Mouse (Mus musculus) lung, postnatal 0 days (tissue): ENCODE data around the gene Ctnnal1. TPM values are rescaled to one million over a fixed set of nuclear protein-coding genes. Genes with fewer than 3 reads are reported as not detected.
A peak's percentile ranks its signal among the peaks of the same experiment; 100 is the strongest.

Experiments used
- ATAC-seq: fragments of 200-750 bp; cut with Nextera tagmentation; 2 replicates; pipeline ENCODE4 v1.8.0; 2017; ENCODE audit warnings: moderate library complexity
- DNase-seq: peaks from one replicate; pipeline ENCODE4 v3.0.0-alpha.2; 2016; ENCODE audit warnings: low spot score
- H3K27ac ChIP-seq: fragments of 300-500 bp; sonication (generic); 2 replicates; pipeline ENCODE4 v1.5.1; 2014; ENCODE audit warnings: antibody characterized with exemption, mild to moderate bottlenecking, low read length, mixed read lengths
- H3K27me3 ChIP-seq: fragments of 300-500 bp; sonication (generic); replicated peaks from 2 replicates; pipeline ENCODE4 v1.6.1; 2014; ENCODE audit warnings: low read length, mixed read lengths; ENCODE audit not compliant: insufficient read depth
- H3K36me3 ChIP-seq: fragments of 300-500 bp; sonication (generic); 2 replicates; pipeline ENCODE4 v1.6.1; 2014; ENCODE audit warnings: low read length, mixed read lengths; ENCODE audit not compliant: insufficient read depth
- H3K4me1 ChIP-seq: fragments of 300-500 bp; sonication (generic); 2 replicates; pipeline ENCODE4 v1.6.1; 2014; ENCODE audit warnings: antibody characterized with exemption, low read depth, low read length, mixed read lengths; ENCODE audit not compliant: insufficient read depth
- H3K4me2 ChIP-seq: fragments of 300-500 bp; sonication (generic); replicated peaks from 2 replicates; pipeline ENCODE4 v1.6.1; 2014; ENCODE audit warnings: low read depth, mild to moderate bottlenecking, low read length, moderate library complexity, mixed read lengths
- H3K4me3 ChIP-seq: fragments of 300-500 bp; sonication (generic); 2 replicates; pipeline ENCODE4 v1.5.1; 2014; ENCODE audit warnings: low read depth, low read length
- H3K9ac ChIP-seq: fragments of 300-500 bp; sonication (generic); replicated peaks from 2 replicates; pipeline ENCODE4 v1.6.1; 2014; ENCODE audit warnings: low read depth, mild to moderate bottlenecking
- H3K9me3 ChIP-seq: fragments of 300-500 bp; sonication (generic); 2 replicates; pipeline ENCODE4 v1.6.1; 2016; ENCODE audit warnings: low read length, mixed read lengths
- CTCF ChIP-seq: IDR thresholded peaks from 2 replicates; pipeline ENCODE4 v1.5.1; 2016; ENCODE audit warnings: antibody characterized with exemption, mild to moderate bottlenecking
- EP300 ChIP-seq: IDR thresholded peaks from 2 replicates; pipeline ENCODE4 v1.6.1; 2016; ENCODE audit warnings: antibody characterized with exemption, mild to moderate bottlenecking, control low read depth
- WGBS: fragments of 180-500 bp; shearing (Covaris S2); extraction: QIAGEN DNeasy Blood & Tissue Kit; methylation state at CpG from one replicate; pipeline ENCODE4 v1.1.7; 2014; 5-methylcytosine and 5-hydroxymethylcytosine counted together
- polyA plus RNA-seq: library from polyadenylated mRNA; unstranded; fragments of >200 nt; fragmentation: Nextera tagmentation; extraction: Ambion mirVana; gene quantifications from 2 replicates; pipeline ENCODE4 v1.2.1, GENCODE M21; 2015

Ctnnal1 gene
- 15.2 and 16.1 TPM in 2 replicates for polyA plus RNA-seq

DNA sequence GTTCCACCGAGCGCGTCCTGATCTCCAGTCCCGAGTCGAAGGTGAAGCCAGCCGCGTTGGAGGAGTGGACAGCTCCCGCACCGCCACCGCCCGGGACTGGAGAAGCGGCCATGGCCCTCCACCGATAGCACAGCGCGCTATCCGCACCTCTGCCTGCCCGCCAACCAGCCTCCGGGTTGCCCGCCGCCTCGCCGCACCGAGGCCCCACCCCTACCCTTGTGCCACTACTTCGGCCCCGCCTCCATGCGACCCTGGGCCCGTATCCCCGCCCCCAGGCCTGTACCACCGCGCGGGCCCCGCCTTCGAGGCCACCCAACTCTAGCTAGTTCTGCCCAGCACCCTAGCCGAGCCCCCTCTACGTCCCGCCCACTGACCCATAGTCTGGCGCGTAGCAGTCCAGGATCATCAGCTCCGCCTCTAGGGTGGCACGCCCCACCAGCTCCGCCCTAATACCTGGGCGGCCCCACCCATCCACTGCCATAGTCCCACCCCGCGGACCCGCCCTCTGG, at the start of gene Ctnnal1:
Gene Ctnnal1, minus strand, starts transcription at position 186 of the 509 bp plus-strand sequence.
- Histone ChIP-seq H3K9me3 (no peaks in the 10 kb centered on the region), H3K9ac (peak within 1 kb of the TSS; percentile 63), H3K4me3 (peak within 1 kb of the TSS; percentile 65), H3K36me3 (no peaks in the 10 kb centered on the region), H3K27me3 (no peaks in the 10 kb centered on the region), H3K4me1 (no peaks in the 10 kb centered on the region; the same call in 1 of the 2 replicates), H3K4me2 (peak within 1 kb of the TSS; percentile 96), H3K27ac (peak within 1 kb of the TSS; percentile 91)
- ATAC-seq (peak; percentile 96), DNase-seq (peak; percentile 95)
- 1% methylated on average over 17 of the region's 45 CpGs for WGBS
- TF ChIP-seq EP300 (no peak), CTCF (no peak)

DNA sequence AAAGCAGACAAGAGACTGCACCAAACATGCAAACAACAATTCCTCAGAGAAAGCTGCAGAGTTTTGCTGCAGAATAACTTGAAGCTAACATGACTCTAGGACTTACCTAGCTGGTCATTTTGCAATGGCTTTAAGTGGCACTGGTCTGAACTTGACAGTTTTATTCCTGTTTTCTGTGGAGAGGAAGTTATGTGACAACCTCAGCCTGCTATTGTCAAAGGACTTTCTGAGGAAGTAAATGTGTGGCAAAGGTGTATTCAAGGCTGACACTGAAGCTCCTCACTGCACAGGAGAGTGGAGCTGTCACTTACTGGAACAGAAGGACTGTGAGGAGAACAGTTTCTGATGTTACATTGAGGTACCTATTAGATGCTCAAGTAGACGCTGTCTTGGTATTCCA, 49.8 kb upstream of the Ctnnal1 start:
- 97% methylated on average over 1 of the region's 1 CpGs for WGBS
- Histone ChIP-seq H3K9me3 (no peaks in the 10 kb centered on the region), H3K4me3 (no peak overlapping the region), H3K27ac (no peak overlapping the region), H3K9ac (no peak overlapping the region), H3K36me3 (peaks cover 25% of the 10 kb centered on the region), H3K4me2 (no peak overlapping the region), H3K4me1 (no peaks in the 10 kb centered on the region), H3K27me3 (no peaks in the 10 kb centered on the region)
- peak; percentile 36 for DNase-seq
- no peak for TF ChIP-seq EP300
- TF ChIP-seq CTCF = no peak
- ATAC-seq = no peak

DNA sequence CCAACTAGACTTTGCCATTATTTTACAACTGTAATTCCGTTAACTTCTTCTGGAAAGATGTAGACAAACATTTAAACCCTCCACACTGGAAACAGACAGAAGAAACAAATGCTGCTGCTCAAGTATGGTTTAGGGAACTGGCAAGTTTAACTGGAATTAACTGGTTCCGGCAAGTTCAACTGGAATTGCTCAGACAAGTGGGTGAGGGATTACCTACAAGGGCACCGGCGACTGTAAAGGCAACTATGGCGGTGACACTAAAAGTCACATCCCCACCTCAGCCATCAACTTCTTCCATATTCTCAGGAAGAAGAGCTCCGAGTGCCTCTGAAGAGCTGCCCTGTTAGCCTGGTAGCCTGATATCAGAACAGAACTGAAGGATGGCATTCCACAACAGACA, 49.4 kb upstream of the Ctnnal1 start:
- H3K4me3 ChIP-seq = no peak overlapping the region
- no peak overlapping the region for H3K9ac ChIP-seq
- no peaks in the 10 kb centered on the region for H3K9me3 ChIP-seq
- no peaks in the 10 kb centered on the region for H3K27me3 ChIP-seq
- no peak overlapping the region for H3K4me2 ChIP-seq
- H3K27ac ChIP-seq = no peak overlapping the region
- H3K36me3 ChIP-seq = peaks cover 28% of the 10 kb centered on the region
- TF ChIP-seq EP300 = no peak
- no peaks in the 10 kb centered on the region for H3K4me1 ChIP-seq
- DNase-seq (no peak), ATAC-seq (no peak)
- WGBS = 89% methylated on average over 6 of the region's 6 CpGs

DNA sequence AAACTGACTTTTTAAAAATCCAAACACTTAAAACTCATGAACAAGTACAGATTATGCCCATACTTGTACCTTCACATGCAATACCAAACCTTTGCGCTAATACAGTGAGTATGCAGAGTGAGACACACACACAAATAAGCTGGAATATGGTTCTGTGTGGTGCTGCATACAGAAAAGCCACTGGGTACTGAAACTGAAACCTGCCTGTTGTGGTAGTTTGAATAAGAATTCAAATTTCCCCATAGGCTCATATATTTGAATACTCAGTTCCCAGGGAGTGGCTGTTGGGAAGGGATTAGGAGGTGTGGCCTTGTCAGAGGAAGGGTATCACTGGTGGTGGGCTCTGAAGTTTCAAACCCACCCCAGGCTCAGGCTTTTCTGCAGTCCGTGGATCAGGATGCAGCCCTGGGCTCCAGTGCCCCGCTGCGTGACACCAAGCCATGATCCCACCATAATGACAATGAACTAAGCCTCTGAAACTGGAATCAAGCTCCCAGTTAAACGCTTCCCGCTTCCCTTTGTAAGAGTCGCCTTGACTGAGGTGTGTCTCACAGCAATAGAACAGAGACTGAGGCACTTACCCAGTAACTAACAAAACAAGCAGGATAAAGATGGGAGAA, 47.5 kb upstream of the Ctnnal1 start:
- no peaks in the 10 kb centered on the region for H3K9me3 ChIP-seq
- no peak for TF ChIP-seq CTCF
- TF ChIP-seq EP300 = no peak
- H3K4me1 ChIP-seq = no peaks in the 10 kb centered on the region
- H3K27me3 ChIP-seq = no peaks in the 10 kb centered on the region
- H3K36me3 ChIP-seq = peaks cover 32% of the 10 kb centered on the region
- no peak overlapping the region for H3K4me2 ChIP-seq
- no peak for DNase-seq
- H3K4me3 ChIP-seq = no peak overlapping the region
- ATAC-seq = no peak
- no peak overlapping the region for H3K27ac ChIP-seq
- no peak overlapping the region for H3K9ac ChIP-seq
- 93% methylated on average over 7 of the region's 7 CpGs for WGBS

DNA sequence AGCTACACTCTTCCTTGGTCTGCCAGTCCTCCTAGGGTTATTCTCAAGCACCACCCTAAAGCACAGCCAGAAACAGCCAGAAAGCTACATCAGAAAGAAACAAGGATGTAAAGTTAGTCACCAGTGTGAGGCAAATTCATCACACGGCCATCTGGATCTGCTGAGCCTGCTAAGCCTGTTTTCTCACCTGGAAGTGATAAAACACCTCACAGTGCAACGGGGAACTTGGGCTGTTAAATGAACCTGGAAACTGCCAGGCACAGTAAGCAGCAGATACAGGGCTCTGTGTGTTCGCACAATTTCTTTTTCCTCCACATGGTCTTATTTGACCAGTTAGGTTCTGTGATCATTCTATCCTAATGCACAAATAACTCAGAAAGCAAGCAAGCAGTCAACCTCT, 44.6 kb upstream of the Ctnnal1 start:
- H3K27ac ChIP-seq = no peak overlapping the region
- H3K36me3 ChIP-seq = peaks cover 42% of the 10 kb centered on the region
- H3K9me3 ChIP-seq = no peaks in the 10 kb centered on the region
- no peak overlapping the region for H3K4me2 ChIP-seq
- ATAC-seq (no peak), DNase-seq (no peak)
- H3K4me3 ChIP-seq = no peak overlapping the region
- H3K9ac ChIP-seq = no peak overlapping the region
- H3K4me1 ChIP-seq = no peaks in the 10 kb centered on the region
- TF ChIP-seq EP300 (no peak), CTCF (no peak)
- H3K27me3 ChIP-seq = no peaks in the 10 kb centered on the region
- 79% methylated on average over 3 of the region's 3 CpGs for WGBS

DNA sequence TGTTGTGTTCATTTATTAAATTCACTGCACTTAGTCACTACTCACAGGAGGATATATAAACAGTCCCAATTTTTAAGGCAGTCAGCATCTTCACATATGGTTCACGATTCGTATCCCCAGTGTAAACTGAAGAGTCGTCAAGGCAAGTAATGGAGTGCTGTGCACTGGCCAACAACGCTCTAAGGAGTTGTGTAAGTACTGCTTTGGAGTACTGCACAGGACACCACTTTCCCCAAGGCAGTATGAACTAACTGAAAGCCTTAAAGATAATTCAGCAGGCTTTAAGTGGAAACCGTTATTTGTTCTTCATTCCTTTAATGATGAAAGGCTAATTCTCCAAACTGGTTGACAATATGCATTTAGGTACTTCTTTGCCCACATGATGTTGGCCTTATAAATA, 42.7 kb upstream of the Ctnnal1 start:
- no peak overlapping the region for H3K4me2 ChIP-seq
- H3K9ac ChIP-seq = no peak overlapping the region
- TF ChIP-seq EP300 (no peak), CTCF (no peak)
- 64% methylated on average over 5 of the region's 5 CpGs for WGBS
- ATAC-seq = no peak
- peaks cover 47% of the 10 kb centered on the region for H3K36me3 ChIP-seq
- no peaks in the 10 kb centered on the region for H3K9me3 ChIP-seq
- H3K27ac ChIP-seq = no peak overlapping the region
- H3K4me3 ChIP-seq = no peak overlapping the region
- no peaks in the 10 kb centered on the region for H3K4me1 ChIP-seq
- DNase-seq = no peak
- no peaks in the 10 kb centered on the region for H3K27me3 ChIP-seq
